Mouse (Mus musculus) central nervous system, embryonic 14 days (tissue): ENCODE results near the gene Smarcd3. TPM values are rescaled to one million over a fixed set of nuclear protein-coding genes. Genes with fewer than 3 reads are reported as not detected.

Experiments
- polyA plus RNA-seq: library from polyadenylated mRNA; depleted of rRNA; stranded (reverse); fragments of >200 nt; gene quantifications from 2 replicates; pipeline ENCODE4 v1.2.3, GENCODE M21; 2012; rRNA removed

The Smarcd3 gene
- polyA plus RNA-seq, result 146 and 174 TPM in 2 replicates

GRCm38 (mm10) chr5:24623986-24624821 is at the start of gene Smarcd3:
TSS of gene Smarcd3 (minus strand) at chr5:24624411.

DNA sequence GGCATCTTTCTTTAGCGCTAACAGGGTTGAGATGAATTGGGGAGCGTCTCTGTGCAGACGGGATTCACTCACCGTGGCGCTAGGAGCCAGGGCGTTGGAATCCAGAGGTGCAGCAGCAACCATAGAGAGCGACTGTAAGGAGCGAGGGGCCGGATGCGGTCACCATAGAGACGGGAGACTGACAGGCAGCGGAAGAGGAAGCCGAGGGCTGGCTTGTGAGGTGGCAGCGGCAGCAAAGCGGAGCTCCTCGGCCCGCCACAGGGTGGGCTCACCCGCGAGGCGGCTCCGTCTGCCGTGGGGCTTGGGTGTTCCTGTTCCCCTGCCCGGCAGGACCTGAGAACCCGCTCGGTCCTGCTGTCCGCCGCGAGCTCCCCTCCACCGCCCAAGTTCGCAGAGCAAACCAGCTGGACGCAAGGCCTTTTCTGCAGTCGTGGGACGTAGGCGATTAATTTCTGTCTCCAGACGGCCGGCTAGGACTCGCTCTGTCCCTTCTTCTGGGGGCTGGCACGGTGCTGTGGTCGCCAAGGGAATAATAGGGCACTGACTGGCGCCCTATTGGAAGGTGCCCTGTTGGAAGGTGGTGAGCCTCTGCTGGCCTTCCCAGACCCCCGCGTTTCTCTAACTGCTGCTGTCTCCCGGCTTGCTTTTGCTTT is 37.5 kb downstream of the Smarcd3 start, which contains the start of gene Chpf2:
TSS of gene Chpf2 (plus strand) at position 195 of the 653 bp plus-strand sequence.

GRCm38 (mm10) chr5:24577183-24577929 is 46.9 kb downstream of the Smarcd3 start, which contains the start of gene Abcf2:
TSS of gene Abcf2 (minus strand) at chr5:24577467.

DNA sequence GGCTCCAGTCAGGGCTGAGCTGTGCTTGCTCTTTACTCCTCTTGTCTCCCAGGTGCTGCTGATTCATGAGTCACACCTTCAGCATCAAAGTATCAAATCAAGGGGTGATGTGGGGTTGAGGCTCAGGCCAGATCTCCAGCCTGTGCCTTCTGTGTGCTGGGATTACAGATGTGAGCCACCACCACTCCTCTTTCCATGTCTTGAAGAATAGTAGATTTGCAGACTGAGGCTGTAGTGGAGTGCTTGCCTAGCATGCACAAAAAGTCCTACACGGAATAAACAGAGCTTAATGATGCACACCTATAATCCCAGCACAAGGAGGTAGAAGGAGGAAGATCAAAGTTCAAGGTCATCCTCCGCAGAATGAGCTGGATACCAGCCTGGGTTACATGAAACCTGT is 67.5 kb downstream of the Smarcd3 start, which contains the start of gene 4931409K22Rik:
TSS of gene 4931409K22Rik (minus strand) at position 101 of the 400 bp plus-strand sequence.

Other genes starting within 250 kb of the Smarcd3 start
- 1.1 and 1.3 TPM in 2 replicates for gene Atg9b, start 232.3 kb downstream of the Smarcd3 start, polyA plus RNA-seq
- 49.0 and 50.9 TPM in 2 replicates for gene Abcb8, start 230.7 kb downstream of the Smarcd3 start, polyA plus RNA-seq
- 1.4 and 5.2 TPM in 2 replicates for gene Asic3, start 211.0 kb downstream of the Smarcd3 start, polyA plus RNA-seq
- gene Cdk5, start 200.9 kb downstream of the Smarcd3 start, polyA plus RNA-seq, result 177 and 195 TPM in 2 replicates
- 42.4 and 45.9 TPM in 2 replicates for gene Slc4a2, start 200.6 kb downstream of the Smarcd3 start, polyA plus RNA-seq
- gene Fastk, start 179.1 kb downstream of the Smarcd3 start, polyA plus RNA-seq, result 193 and 194 TPM in 2 replicates
- 50.2 and 50.7 TPM in 2 replicates for gene Tmub1, start 176.6 kb downstream of the Smarcd3 start, polyA plus RNA-seq
- gene Agap3, start 172.2 kb downstream of the Smarcd3 start, polyA plus RNA-seq, result 195 and 199 TPM in 2 replicates
- 3.5 and 4.0 TPM in 2 replicates for gene Gbx1, start 97.2 kb downstream of the Smarcd3 start, polyA plus RNA-seq
- 0.22 and 0.46 TPM in 2 replicates for gene Asb10, start 83.4 kb downstream of the Smarcd3 start, polyA plus RNA-seq
- 0.43 and 0.49 TPM in 2 replicates for gene 4931409K22Rik, start 67.6 kb downstream of the Smarcd3 start, polyA plus RNA-seq
- gene Abcf2, start 46.9 kb downstream of the Smarcd3 start, polyA plus RNA-seq, result 70.8 and 79.3 TPM in 2 replicates
- 28.3 and 31.8 TPM in 2 replicates for gene Chpf2, start 37.7 kb downstream of the Smarcd3 start, polyA plus RNA-seq
- 55.1 and 60.7 TPM in 2 replicates for gene Nub1, start 61.1 kb upstream of the Smarcd3 start, polyA plus RNA-seq
- gene Wdr86, start 106.3 kb upstream of the Smarcd3 start, polyA plus RNA-seq, result 9.3 and 16.3 TPM in 2 replicates
- not detected in 2 replicates for gene Crygn, start 133.6 kb upstream of the Smarcd3 start, polyA plus RNA-seq
- 89.9 and 92.9 TPM in 2 replicates for gene Rheb, start 218.2 kb upstream of the Smarcd3 start, polyA plus RNA-seq